Mouse (Mus musculus): ENCODE data around the gene Msrb2. TPM values are rescaled to one million over a fixed set of nuclear protein-coding genes. Genes with fewer than 3 reads are reported as not detected.

Gene Msrb2
- total RNA-seq, 2 experiments from 2014 or later, result 18.9 to 21.1 TPM

- no peak for DNase-seq
Observed at GRCm38 (mm10) chr2:19390411-19391143, 19.3 kb downstream of the Msrb2 start.

GRCm38 (mm10) chr2:19391649-19392048 lies 20.4 kb downstream of the Msrb2 start:
- no peak for DNase-seq

- no peak for DNase-seq
Observed at GRCm38 (mm10) chr2:19392793-19393192, 21.6 kb downstream of the Msrb2 start.

GRCm38 (mm10) chr2:19405409-19405808 lies 34.2 kb downstream of the Msrb2 start:
- no peak for DNase-seq

- DNase-seq, result no peak
Observed at GRCm38 (mm10) chr2:19406531-19406930, 35.3 kb downstream of the Msrb2 start.

GRCm38 (mm10) chr2:19414222-19414965 lies 43.2 kb downstream of the Msrb2 start:
- no peak for DNase-seq

GRCm38 (mm10) chr2:19415063-19415521 lies 43.9 kb downstream of the Msrb2 start:
- DNase-seq, result no peak

- no peak for DNase-seq
Observed at GRCm38 (mm10) chr2:19416066-19416465, 44.8 kb downstream of the Msrb2 start.

- DNase-seq, result no peak
Observed at GRCm38 (mm10) chr2:19419686-19420345, 48.6 kb downstream of the Msrb2 start.

- no peak for DNase-seq
Observed at GRCm38 (mm10) chr2:19422226-19422625, 51.0 kb downstream of the Msrb2 start.

GRCm38 (mm10) chr2:19423086-19423485 lies 51.8 kb downstream of the Msrb2 start:
- DNase-seq, result no peak

- DNase-seq, result no peak
Observed at GRCm38 (mm10) chr2:19429031-19429430, 57.8 kb downstream of the Msrb2 start.

GRCm38 (mm10) chr2:19429691-19430690 lies 58.8 kb downstream of the Msrb2 start:
- no peak for DNase-seq

GRCm38 (mm10) chr2:19430746-19431145 lies 59.5 kb downstream of the Msrb2 start:
- no peak for DNase-seq

- no peak for DNase-seq
Observed at GRCm38 (mm10) chr2:19431186-19431585, 59.9 kb downstream of the Msrb2 start.

- DNase-seq, result no peak
Observed at GRCm38 (mm10) chr2:19431614-19432323, 60.5 kb downstream of the Msrb2 start.

- DNase-seq, result no peak
Observed at GRCm38 (mm10) chr2:19444346-19444745, 73.1 kb downstream of the Msrb2 start.

Measured in gastrocnemius, postnatal 25 days (tissue).